Mouse (Mus musculus) ES-Bruce4 (cell line): ENCODE results near the gene Sfn.

Source experiments
- CTCF ChIP-seq: IDR thresholded peaks from one replicate; pipeline ENCODE4 v1.8.1; 2011; ENCODE audit warnings: low read depth, low read length
- EP300 ChIP-seq: IDR thresholded peaks from 2 replicates; pipeline ENCODE4 v1.6.1; 2011; ENCODE audit warnings: low read depth, low read length; ENCODE audit not compliant: insufficient read depth
- POLR2A ChIP-seq: IDR thresholded peaks from one replicate; pipeline ENCODE4 v1.8.1; 2011; ENCODE audit warnings: low read length; ENCODE audit not compliant: insufficient read depth

DNA sequence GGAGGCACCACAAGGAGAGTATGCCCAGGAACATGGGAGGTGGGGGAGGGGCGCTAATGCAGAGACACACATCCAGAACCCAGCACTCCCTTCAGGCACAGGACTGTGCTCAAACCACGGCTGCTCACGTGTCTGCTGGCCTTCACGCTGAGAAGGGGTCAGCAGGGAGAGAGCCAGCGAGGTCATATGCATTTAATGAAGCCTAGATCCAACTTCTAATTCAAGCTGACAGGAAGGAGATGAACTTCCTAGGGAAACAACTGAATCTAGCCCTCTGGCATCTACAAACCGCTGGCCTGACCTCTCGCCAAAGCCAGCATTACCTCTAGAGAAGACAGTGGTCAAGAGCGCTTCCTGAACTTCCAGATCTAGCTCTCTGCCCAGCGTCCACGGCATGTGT, 13.4 kb upstream of the Sfn start:
- TF ChIP-seq CTCF = no peak
- no peak for TF ChIP-seq POLR2A
- TF ChIP-seq EP300 = no peak
